Mouse (Mus musculus) neural tube, embryonic 14.5 days (tissue): ENCODE data around the gene Pou6f1. TPM values are rescaled to one million over a fixed set of nuclear protein-coding genes. Genes with fewer than 3 reads are reported as not detected.
"Not testable (repeated sequence)": the region's sequence is repeated elsewhere in the genome, so short reads cannot be mapped to it uniquely, and the experiment has no call there.

Source experiments
- ATAC-seq: fragments of 200-750 bp; cut with Nextera tagmentation; 2 replicates; pipeline ENCODE4 v1.8.0; 2017; ENCODE audit warnings: low read depth, mild to moderate bottlenecking, moderate TSS enrichment, moderate library complexity
- H3K27ac ChIP-seq: fragments of 300-500 bp; sonication (generic); 2 replicates; pipeline ENCODE4 v1.5.1; 2014; ENCODE audit warnings: low read depth, mild to moderate bottlenecking, control low read depth, low read length, moderate library complexity, mixed read lengths
- H3K27me3 ChIP-seq: fragments of 300-500 bp; sonication (generic); 2 replicates; pipeline ENCODE4 v1.6.1; 2014; ENCODE audit warnings: low read length; ENCODE audit not compliant: control insufficient read depth, insufficient read depth
- H3K36me3 ChIP-seq: fragments of 300-500 bp; sonication (generic); 2 replicates; pipeline ENCODE4 v1.6.1; 2014; ENCODE audit warnings: low read length, mixed read lengths; ENCODE audit not compliant: control insufficient read depth, insufficient read depth
- H3K4me1 ChIP-seq: fragments of 300-500 bp; sonication (generic); 2 replicates; pipeline ENCODE4 v1.6.1; 2014; ENCODE audit warnings: low read length; ENCODE audit not compliant: control insufficient read depth, insufficient read depth
- H3K4me2 ChIP-seq: fragments of 300-500 bp; sonication (generic); 2 replicates; pipeline ENCODE4 v1.6.1; 2014; ENCODE audit warnings: mild to moderate bottlenecking, low read depth, low read length, control low read depth
- H3K4me3 ChIP-seq: fragments of 300-500 bp; sonication (generic); 2 replicates; pipeline ENCODE4 v1.5.1; 2014; ENCODE audit warnings: low read depth, low read length, control low read depth, mixed read lengths
- H3K9ac ChIP-seq: fragments of 300-500 bp; sonication (generic); replicated peaks from 2 replicates; pipeline ENCODE4 v1.6.1; 2014; ENCODE audit warnings: low read depth, mild to moderate bottlenecking, control low read depth, low read length, mixed read lengths
- H3K9me3 ChIP-seq: fragments of 300-500 bp; sonication (generic); 2 replicates; pipeline ENCODE4 v1.6.1; 2016; ENCODE audit warnings: low read length; ENCODE audit not compliant: control insufficient read depth
- WGBS: fragments of 180-500 bp; shearing (Covaris S2); extraction: QIAGEN DNeasy Blood & Tissue Kit; methylation state at CpG from one replicate; pipeline ENCODE4 v1.1.7; 2014; 5-methylcytosine and 5-hydroxymethylcytosine counted together
- polyA plus RNA-seq: library from polyadenylated mRNA; unstranded; fragments of >200 nt; fragmentation: Nextera tagmentation; extraction: Ambion mirVana; gene quantifications from 2 replicates; pipeline ENCODE4 v1.2.1, GENCODE M21; 2014

The Pou6f1 gene
- polyA plus RNA-seq, 1 experiment from 2014 or later: 49.7 TPM

- peaks cover 11% of the 10 kb centered on the region; the same call in 1 of the 2 replicates for H3K4me1 ChIP-seq
- ATAC-seq: no peak
- H3K9ac ChIP-seq: no peak overlapping the region
- peak overlapping the region; percentile 33; the same call in 1 of the 2 replicates for H3K4me2 ChIP-seq
- no peaks in the 10 kb centered on the region for H3K9me3 ChIP-seq
- no peak overlapping the region for H3K27ac ChIP-seq
- H3K36me3 ChIP-seq: peaks cover 6% of the 10 kb centered on the region
- WGBS: 9% methylated on average over 16 of the region's 16 CpGs
- H3K4me3 ChIP-seq: no peak overlapping the region
- H3K27me3 ChIP-seq: no peaks in the 10 kb centered on the region
Measured at GRCm38 (mm10) chr15:100613584-100613983, 13.8 kb upstream of the Pou6f1 start.

- WGBS: 73% methylated on average over 2 of the region's 2 CpGs
- no peak for ATAC-seq
Measured at GRCm38 (mm10) chr15:100612432-100612831, 12.6 kb upstream of the Pou6f1 start.

DNA sequence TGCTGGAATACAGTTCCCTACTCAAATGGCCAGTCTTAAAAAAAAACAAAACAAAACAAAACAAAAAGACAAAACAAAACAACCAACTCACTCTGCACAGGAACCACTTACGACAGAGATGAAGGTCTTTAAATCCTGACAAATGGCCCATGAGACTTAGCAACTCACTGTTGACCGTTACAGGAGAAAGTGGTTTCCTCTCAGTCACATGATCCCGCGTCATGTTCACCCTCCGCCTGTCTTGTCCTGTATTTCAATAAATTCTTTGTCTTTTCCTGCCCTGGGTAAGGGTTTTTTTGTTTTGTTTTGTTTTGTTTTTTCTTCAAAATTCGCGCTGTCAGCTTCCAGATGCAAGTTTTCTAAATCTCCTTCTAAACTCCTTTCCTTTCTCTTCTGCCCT, 12.2 kb upstream of the Pou6f1 start:
- ATAC-seq: no peak
- Histone ChIP-seq H3K4me1 (peaks cover 11% of the 10 kb centered on the region; the same call in 1 of the 2 replicates), H3K27me3 (no peaks in the 10 kb centered on the region), H3K9ac (no peak overlapping the region), H3K4me3 (no peak overlapping the region), H3K36me3 (no peaks in the 10 kb centered on the region), H3K27ac (no peak overlapping the region), H3K4me2 (no peak overlapping the region), H3K9me3 (no peaks in the 10 kb centered on the region)
- 90% methylated on average over 7 of the region's 7 CpGs for WGBS

More at GRCm38 (mm10) chr15:100612432-100612831, 12.6 kb upstream of the Pou6f1 start:
- no peaks in the 10 kb centered on the region for H3K27me3 ChIP-seq
- no peak overlapping the region for H3K4me3 ChIP-seq
- H3K9ac ChIP-seq: no peak overlapping the region
- no peaks in the 10 kb centered on the region for H3K9me3 ChIP-seq
- H3K27ac ChIP-seq: no peak overlapping the region
- no peaks in the 10 kb centered on the region for H3K36me3 ChIP-seq
- no peak overlapping the region for H3K4me2 ChIP-seq
- peaks cover 11% of the 10 kb centered on the region; the same call in 1 of the 2 replicates for H3K4me1 ChIP-seq

DNA sequence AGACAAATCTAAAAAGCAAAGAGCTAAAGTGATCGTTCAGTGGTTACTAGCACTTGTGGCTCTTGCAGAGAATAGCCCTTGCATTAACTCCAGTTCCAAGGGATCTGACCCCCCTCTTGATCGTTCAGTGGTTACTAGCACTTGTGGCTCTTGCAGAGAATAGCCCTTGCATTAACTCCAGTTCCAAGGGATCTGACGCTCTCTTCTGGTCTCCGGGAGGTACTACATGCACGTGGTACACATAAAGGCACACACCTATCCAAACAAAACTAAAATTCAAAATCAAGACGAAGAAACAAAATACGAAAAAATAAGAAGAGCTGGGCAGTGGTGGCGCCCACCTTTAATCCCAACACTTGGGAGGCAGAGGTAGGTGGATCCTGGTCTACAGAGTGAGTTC, 6.9 kb upstream of the Pou6f1 start:
- H3K9me3 ChIP-seq, H3K27ac ChIP-seq, H3K4me1 ChIP-seq, ATAC-seq, H3K27me3 ChIP-seq, H3K4me2 ChIP-seq, H3K9ac ChIP-seq, H3K36me3 ChIP-seq, H3K4me3 ChIP-seq: not testable (repeated sequence)
- 92% methylated on average over 8 of the region's 8 CpGs for WGBS

DNA sequence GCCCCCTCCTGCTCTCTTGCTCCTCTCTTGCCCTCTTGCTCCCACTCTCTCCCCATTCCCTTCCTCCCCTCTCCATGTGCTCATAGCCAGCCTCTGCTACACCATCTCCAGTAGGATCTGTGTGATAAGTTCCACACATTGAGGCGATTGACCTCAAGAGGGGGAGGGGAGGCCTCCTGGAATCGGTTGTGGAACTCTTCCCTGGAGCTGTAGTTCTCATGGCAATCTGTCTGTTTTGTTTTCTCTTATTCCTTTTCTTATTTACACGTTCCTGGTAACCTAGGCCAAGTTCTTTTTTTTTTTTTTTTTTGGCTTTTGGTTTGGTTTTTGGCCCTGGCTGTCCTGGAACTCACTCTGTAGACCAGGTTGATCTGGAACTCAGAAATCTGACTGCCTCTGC, 1.9 kb upstream of the Pou6f1 start:
- Histone ChIP-seq H3K27me3 (0 out of 2 replicates have a peak, but pooled peaks cover 2% of the 10 kb centered on the region), H3K4me1 (peaks cover 12% of the 10 kb centered on the region), H3K9me3 (no peaks in the 10 kb centered on the region), H3K9ac (no peak overlapping the region), H3K4me3 (no peak overlapping the region), H3K27ac (no peak overlapping the region), H3K4me2 (no peak overlapping the region), H3K36me3 (no peaks in the 10 kb centered on the region)
- 49% methylated on average over 3 of the region's 3 CpGs for WGBS
- no peak for ATAC-seq

- Histone ChIP-seq H3K4me3 (no peak overlapping the region), H3K9ac (no peak overlapping the region), H3K4me1 (peaks cover 12% of the 10 kb centered on the region), H3K4me2 (peak overlapping the region; percentile 57), H3K27me3 (0 out of 2 replicates have a peak, but pooled peaks cover 2% of the 10 kb centered on the region), H3K9me3 (no peaks in the 10 kb centered on the region), H3K36me3 (no peaks in the 10 kb centered on the region), H3K27ac (no peak overlapping the region)
- no peak for ATAC-seq
- 15% methylated on average over 21 of the region's 21 CpGs for WGBS
Measured at GRCm38 (mm10) chr15:100600696-100601272, 1.0 kb upstream of the Pou6f1 start.

- Histone ChIP-seq H3K36me3 (no peaks in the 10 kb centered on the region), H3K4me3 (peak overlapping the region; percentile 79), H3K9ac (peak overlapping the region; percentile 96), H3K27ac (peak overlapping the region; percentile 87), H3K4me2 (peak overlapping the region; percentile 57), H3K27me3 (0 out of 2 replicates have a peak, but pooled peaks cover 2% of the 10 kb centered on the region), H3K9me3 (no peaks in the 10 kb centered on the region), H3K4me1 (peaks cover 12% of the 10 kb centered on the region)
- peak; percentile 72 for ATAC-seq
- under 1% methylated on average over 34 of the region's 35 CpGs for WGBS
Measured at GRCm38 (mm10) chr15:100600047-100600695, 387 bp upstream of the Pou6f1 start.

- Histone ChIP-seq H3K4me1 (peaks cover 5% of the 10 kb centered on the region; the same call in 1 of the 2 replicates), H3K36me3 (no peaks in the 10 kb centered on the region), H3K4me3 (peak overlapping the region; percentile 79), H3K4me2 (peak overlapping the region; percentile 57), H3K9ac (peak overlapping the region; percentile 96), H3K27me3 (0 out of 2 replicates have a peak, but pooled peaks cover 2% of the 10 kb centered on the region), H3K27ac (peak overlapping the region; percentile 87), H3K9me3 (no peaks in the 10 kb centered on the region)
- WGBS: under 1% methylated on average over 12 of the region's 12 CpGs
- ATAC-seq: no peak
Measured at GRCm38 (mm10) chr15:100598883-100599275, 905 bp downstream of the Pou6f1 start.

DNA sequence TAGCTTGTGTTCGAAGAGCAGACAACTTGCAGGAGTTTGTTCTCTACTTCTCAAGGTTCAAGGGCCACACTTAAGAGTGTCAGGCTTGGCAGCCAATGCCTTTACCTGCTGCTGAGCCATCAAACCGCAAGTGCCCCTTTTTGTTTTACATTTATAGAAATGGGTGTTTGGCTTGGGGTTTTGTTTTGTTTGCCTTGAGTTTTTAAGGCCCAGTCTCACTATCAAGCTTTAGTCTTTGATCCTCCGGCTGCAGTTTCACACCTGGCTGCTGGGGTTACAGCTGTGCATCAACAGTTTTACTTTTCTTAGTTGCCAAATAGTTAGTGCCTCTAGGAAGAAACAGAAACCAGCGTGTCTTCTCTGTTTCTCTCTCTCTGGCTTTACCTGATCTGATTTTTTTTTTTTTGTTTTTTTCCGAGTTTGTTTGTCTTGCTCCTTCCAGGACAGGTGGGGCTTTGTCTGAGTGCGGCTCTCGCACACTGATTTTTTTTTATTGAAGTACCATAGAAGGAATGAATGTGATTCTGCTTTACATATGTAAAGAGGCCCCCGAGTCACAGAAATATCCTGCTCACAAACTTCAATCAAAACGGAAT, 1.4 kb downstream of the Pou6f1 start:
- H3K9me3 ChIP-seq: no peaks in the 10 kb centered on the region
- H3K4me1 ChIP-seq: peaks cover 5% of the 10 kb centered on the region; the same call in 1 of the 2 replicates
- H3K4me2 ChIP-seq: peak overlapping the region; percentile 57
- H3K27ac ChIP-seq: peak overlapping the region; percentile 87
- ATAC-seq: no peak
- 0 out of 2 replicates have a peak, but pooled peaks cover 2% of the 10 kb centered on the region for H3K27me3 ChIP-seq
- no peaks in the 10 kb centered on the region for H3K36me3 ChIP-seq
- 22% methylated on average over 9 of the region's 9 CpGs for WGBS
- H3K9ac ChIP-seq: no peak overlapping the region; the same call in 1 of the 2 replicates
- H3K4me3 ChIP-seq: peak overlapping the region; percentile 79
